Mouse (Mus musculus): Measurements from ENCODE around the gene Cd44.

The Cd44 gene

DNA sequence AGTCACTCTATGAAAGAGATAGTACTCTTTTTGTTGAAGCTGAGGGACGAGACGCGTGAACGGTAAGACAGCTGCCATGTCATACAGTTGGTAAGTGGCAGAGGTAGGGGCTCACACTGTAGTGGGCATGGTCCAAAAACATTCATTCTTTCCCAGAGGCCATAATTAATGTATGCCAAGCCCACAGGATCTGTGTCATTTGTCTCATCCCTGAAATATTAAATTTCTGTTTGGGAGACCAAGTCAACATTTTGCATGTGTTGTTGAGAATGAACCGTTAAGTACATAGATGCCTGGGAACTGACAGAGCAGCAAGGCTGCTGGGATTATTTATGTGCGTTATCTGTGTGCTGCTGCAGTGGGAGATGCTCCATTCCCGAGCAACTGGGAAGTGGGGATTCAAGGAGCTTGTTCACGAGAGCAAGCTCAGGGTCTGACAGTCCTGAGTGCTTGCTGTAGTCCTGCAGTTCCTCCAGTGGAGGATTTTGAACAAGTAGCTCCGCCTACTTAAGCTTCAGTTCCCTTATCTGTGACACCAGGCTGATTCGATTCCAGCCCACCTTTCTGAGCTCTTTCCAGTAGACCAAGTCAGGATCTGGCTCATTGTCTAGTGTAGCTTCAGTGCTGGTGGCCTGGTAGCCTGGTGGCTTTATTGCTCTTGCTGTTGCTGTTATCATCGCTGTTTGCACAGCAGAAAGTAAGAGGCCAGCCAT, 12.5 kb upstream of the Cd44 start:
- no peak for DNase-seq (ENCODE audit: low spot score)

DNA sequence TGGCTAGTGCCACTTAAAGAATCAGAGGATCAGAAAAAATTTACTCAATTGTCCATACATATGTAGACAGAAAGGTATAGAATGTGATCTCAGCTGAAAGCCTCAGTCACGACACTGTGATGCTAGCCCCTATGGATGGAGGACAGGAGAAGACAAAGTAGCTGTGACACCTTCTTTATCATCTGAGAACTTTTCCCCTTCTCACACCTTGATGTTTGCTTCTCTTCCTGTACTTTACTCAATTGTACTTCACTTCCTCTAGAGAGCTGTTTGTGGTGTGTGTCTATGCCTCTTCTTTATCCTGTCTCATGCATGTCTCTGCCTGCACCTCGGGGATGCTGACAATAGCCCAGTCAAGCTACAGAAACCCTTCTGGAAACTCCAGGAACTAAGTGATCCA, 11.5 kb upstream of the Cd44 start:
- peak; percentile 13 for DNase-seq (ENCODE audit: low spot score)

DNA sequence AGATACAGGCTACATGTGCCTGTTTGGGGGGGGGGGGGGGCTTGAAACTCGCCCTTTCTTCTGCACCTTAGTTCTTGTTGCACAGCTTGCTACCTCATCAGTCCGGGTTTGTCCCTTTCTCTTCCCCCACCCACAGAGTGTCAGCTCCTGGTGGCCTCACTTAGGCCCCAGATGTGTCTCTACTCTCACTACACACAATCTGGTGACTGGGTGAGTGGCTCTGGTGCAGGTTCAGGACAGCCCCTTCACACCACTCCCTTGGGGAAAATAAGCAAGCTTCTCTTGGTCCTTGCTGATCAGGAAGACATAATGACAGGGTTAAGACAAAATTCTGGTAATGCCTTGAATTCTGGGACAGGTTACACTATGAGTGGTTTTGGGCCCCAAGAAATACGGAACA, 11.0 kb upstream of the Cd44 start:
- DNase-seq (ENCODE audit: low spot score), result no peak

GRCm38 (mm10) chr2:102909403-102909802, 7.9 kb upstream of the Cd44 start:
- peak; percentile 46 for DNase-seq (ENCODE audit: low spot score)

GRCm38 (mm10) chr2:102905604-102906003, 4.1 kb upstream of the Cd44 start:
- no peak for DNase-seq (ENCODE audit: low spot score)

GRCm38 (mm10) chr2:102901828-102902223, 361 bp upstream of the Cd44 start:
- DNase-seq (ENCODE audit: low spot score), result no peak

- DNase-seq (ENCODE audit: low spot score), result no peak
These were observed 1.2 kb downstream of the Cd44 start for GRCm38 (mm10) chr2:102900230-102900721.

GRCm38 (mm10) chr2:102899238-102899637, 2.2 kb downstream of the Cd44 start:
- DNase-seq (ENCODE audit: low spot score), result no peak

DNA sequence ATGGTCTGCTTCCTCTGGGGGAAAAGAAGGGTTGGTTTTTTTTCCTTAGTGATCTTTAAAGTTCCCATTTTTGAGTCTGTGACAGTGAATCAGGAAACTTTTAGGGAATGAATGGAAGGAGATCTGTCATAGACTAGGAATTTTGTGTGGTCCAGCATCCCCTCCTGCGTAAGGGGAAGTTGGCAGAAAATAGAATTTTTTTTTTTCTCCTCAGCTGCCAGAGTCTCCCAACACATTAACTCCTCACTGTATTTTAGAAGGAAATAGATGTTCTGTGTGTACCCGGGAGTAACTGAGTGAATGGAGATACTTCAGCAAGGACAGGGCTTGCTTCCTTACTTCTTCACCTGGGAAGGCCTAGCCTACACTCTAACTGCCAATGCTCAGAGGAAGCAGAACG, 2.9 kb downstream of the Cd44 start:
- DNase-seq (ENCODE audit: low spot score), result no peak

GRCm38 (mm10) chr2:102896154-102896553, 5.3 kb downstream of the Cd44 start:
- no peak for DNase-seq (ENCODE audit: low spot score)

- DNase-seq (ENCODE audit: low spot score), result no peak
These were observed 6.3 kb downstream of the Cd44 start for GRCm38 (mm10) chr2:102895197-102895596.

GRCm38 (mm10) chr2:102894785-102895184, 6.7 kb downstream of the Cd44 start:
- no peak for DNase-seq (ENCODE audit: low spot score)

GRCm38 (mm10) chr2:102888688-102889225, 12.7 kb downstream of the Cd44 start:
- DNase-seq (ENCODE audit: low spot score), result no peak

- DNase-seq (ENCODE audit: low spot score), result no peak
These were observed 14.3 kb downstream of the Cd44 start for GRCm38 (mm10) chr2:102887137-102887536.

GRCm38 (mm10) chr2:102886306-102886935, 15.0 kb downstream of the Cd44 start:
- DNase-seq (ENCODE audit: low spot score), result no peak

- DNase-seq (ENCODE audit: low spot score), result no peak
These were observed 18.7 kb downstream of the Cd44 start for GRCm38 (mm10) chr2:102882597-102883272.

- no peak for DNase-seq (ENCODE audit: low spot score)
These were observed 19.4 kb downstream of the Cd44 start for GRCm38 (mm10) chr2:102882004-102882588.

- DNase-seq (ENCODE audit: low spot score), result no peak
These were observed 23.0 kb downstream of the Cd44 start for GRCm38 (mm10) chr2:102878513-102878912.

DNA sequence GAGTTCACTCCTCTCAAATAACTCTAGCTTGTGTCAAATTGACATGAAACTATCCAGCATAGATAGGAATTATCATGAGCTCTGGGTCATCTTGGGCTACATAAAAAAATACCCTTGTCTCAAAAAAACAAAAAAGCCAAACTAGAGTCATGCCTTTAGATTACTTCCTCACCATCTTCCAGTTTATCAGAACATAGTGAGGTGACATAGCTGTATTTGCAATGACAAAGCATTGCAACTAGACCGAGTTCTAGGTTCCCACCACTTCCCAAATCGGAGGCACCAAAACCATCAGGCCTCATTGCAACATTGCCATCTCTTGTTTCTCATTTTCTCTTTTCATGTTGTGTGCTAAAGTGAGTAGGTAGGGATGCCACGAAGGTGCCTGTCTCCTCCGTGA, 24.0 kb downstream of the Cd44 start:
- no peak for DNase-seq (ENCODE audit: low spot score)

DNA sequence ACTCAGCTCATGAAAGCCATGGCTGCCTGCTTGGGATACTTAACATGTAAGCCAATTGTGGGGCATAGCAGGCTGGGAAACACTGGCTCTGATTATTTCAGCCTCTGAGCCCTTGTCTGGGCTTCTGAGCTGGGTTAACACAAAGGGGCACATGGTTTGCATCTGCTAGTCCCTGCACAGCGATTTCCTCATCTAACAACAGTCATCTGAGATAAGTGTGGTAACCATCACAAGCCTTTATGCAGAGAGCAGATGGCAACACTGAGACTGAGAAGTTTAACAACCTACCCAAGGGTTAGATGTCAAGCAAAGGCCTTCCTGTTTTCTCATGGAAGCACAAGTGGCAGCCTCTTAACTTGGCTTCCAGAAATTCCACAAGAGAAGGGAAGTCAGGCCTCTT, 25.3 kb downstream of the Cd44 start:
- no peak for DNase-seq (ENCODE audit: low spot score)

GRCm38 (mm10) chr2:102873848-102874247, 27.6 kb downstream of the Cd44 start:
- DNase-seq (ENCODE audit: low spot score), result peak; percentile 74

- DNase-seq (ENCODE audit: low spot score), result no peak
These were observed 28.3 kb downstream of the Cd44 start for GRCm38 (mm10) chr2:102873194-102873593.
